Mouse (Mus musculus) kidney, postnatal 10 days (tissue): Measurements from ENCODE around the gene Dcaf6.
"Not testable (repeated sequence)": the region's sequence is repeated elsewhere in the genome, so short reads cannot be mapped to it uniquely, and the experiment has no call there.

Source experiments
- DNase-seq: peaks from one replicate; pipeline ENCODE4 v3.0.0; 2021; ENCODE audit warnings: mixed read lengths

The Dcaf6 gene

GRCm38 (mm10) chr1:165396401-165396805 lies 63.9 kb downstream of the Dcaf6 start:
- DNase-seq, result no peak

GRCm38 (mm10) chr1:165395940-165396339 lies 64.3 kb downstream of the Dcaf6 start:
- DNase-seq, result no peak

DNA sequence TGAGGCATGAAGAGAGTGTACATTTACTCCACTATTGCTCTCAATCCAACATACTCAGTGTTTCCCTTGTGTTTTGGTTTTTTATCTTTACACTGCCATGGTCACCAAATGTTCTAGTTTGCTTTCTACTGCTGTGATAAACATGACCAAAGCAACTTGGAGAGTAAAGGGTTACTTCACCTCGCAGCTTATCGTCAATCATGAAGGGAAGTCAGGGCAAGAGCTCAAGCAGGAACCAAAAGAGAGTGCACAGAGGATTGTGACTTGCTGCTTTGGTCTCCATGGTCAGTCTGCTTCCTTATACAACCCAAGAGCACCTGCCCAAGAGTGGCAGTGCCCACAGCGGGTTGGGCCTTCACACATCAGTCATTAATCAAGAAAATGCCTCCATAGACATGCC lies 65.4 kb downstream of the Dcaf6 start:
- DNase-seq, result no peak

DNA sequence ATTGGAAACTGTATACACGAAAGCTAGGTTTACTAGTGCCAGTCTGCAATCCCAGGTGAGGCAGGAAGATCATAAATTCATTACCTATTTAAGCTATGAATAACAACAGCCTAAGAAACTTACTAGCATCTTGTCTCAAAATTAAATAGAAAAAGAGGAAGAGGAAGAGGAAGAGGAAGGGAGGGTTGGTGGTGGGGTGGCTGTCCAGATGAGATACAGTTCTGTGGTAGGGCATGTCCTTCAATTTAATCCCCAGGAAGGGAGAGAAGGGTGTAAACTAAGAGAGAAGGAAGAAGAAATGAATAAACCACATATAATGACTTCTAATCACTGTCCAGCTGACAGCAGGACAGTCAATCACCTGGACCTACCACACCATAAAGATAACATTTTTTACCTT lies 67.2 kb downstream of the Dcaf6 start:
- DNase-seq, result no peak

DNA sequence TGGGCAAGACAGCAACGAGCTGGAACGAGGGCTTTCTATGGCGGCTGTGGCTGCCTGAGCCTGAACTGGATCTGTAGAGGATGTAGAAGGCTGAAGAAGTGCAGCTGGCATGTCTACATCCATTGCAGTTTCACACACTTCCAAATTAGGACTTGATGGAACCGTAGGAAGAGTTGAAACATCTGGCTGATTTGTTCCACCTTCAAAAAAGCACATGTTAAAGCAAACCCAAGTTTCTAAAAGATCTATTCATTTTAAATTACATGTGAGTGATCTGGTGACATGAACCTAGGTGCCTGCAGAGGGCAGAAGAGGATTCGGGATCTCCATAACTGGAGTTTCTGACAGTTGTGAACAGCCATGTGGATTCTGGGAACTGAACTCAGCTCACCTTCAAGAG lies 71.6 kb downstream of the Dcaf6 start:
- DNase-seq, result peak; percentile 56

DNA sequence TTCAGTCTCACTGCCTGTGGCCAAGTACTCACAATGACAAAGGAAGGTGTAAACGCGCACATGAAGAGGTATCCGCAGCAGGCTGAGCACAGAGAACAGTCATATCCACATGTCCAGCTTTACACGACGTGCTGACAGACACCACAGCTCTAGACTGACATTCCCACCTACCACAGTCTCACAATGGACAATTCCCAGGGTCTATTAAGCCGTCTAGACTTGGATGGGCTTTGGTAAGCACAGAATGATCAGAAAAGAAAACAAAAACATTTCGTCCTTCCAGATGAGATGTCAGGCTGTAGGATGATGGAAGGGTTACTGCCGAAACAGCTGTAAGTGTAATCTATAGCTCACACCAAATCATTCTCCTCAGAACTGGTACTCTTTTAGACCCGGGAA lies 73.8 kb downstream of the Dcaf6 start:
- DNase-seq, result no peak

DNA sequence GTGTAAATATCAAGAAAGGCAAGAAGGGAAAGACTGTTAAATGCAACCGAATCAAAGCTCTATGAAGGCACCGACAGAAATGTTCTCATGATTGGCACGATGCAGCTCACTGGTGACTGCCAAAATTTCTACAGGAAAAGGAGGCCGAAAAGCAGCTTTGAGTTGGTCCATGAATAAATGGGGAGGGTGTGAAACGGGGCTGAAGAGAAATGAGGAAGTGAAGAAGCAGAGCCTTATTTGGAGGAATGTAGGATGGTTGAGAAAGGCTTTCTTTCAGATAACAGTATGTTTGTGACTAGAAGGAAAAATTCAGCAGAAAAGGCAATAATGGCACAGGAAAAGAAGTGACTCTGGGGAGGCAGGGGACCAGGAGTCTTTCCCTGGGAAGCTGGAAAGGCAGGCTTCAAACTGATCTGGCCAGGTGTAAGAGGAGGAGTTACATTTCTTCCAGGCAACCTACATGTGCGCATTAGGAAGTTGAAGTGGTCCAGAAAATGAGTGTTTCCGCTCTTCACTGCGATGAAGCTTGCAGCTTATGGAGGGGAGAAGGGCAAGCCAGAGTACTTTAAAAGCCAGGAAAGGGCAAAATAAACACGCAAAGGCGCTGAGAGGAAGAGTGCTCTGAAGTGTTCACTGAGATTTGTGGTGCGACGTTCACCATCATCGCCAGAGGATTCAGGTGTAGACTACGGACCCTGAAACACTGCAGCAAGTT lies 74.3 kb downstream of the Dcaf6 start:
- no peak for DNase-seq

DNA sequence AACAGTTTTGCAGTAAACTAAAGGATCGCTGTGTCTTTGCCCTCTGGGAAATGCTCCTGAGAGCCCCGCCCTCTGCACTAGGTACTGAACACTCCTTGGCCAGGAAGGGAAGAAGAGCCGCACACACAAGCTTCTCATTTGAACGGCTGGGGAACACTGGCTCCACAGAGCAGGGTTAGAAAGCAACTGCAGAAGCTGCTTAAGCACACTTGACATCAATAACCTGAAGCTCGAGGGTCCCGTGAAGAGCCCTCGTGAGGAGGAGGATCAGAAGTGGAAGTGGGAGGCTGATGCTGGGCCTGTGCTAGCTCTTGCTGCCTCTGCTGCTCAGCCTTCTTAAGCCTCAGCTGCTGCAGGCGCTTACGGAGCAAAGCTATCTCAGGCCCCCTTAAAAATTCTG lies 86.4 kb downstream of the Dcaf6 start:
- no peak for DNase-seq

GRCm38 (mm10) chr1:165370990-165371389 lies 89.3 kb downstream of the Dcaf6 start:
- peak; percentile 47 for DNase-seq

- DNase-seq, result no peak
Observed at GRCm38 (mm10) chr1:165365057-165365456, 95.2 kb downstream of the Dcaf6 start.

- DNase-seq, result no peak
Observed at GRCm38 (mm10) chr1:165363271-165363670, 97.0 kb downstream of the Dcaf6 start.

DNA sequence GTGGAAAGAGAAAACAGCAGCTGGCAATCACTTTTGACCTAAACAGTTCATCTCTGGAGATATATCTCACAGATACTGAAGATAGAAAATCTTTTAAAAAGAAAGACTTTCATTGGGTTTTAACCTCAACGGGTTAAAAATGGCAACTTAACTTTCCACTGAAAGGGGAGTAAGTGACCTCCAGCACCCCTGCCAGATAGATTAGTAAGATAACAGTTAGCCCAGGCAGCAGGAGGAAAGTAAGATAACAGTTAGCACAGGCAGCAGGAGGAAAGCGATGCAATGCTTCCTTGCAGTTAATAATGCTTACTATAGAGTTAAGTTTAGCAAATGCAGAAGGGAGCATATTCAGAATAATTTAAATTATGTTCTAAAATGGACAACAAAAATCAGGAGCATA lies 103.9 kb downstream of the Dcaf6 start:
- no peak for DNase-seq

DNA sequence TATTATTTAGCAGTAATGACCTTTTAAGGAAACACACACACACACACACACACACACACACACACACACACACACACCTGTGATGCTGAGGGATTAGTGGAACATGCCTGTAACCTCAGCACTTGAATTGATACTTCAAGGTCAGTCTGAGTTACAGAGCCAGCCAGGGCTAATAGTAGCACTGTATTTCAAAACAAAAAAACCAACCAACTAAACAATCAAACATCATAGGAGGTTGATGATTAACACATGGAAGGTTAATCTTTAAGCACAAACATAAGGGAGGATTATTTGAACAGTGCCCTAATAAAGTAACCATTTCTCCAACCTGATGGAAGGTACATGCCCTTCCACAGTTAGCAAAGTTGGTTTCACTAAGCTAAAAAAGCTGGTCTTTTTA lies 111.6 kb downstream of the Dcaf6 start:
- DNase-seq, result no peak

DNA sequence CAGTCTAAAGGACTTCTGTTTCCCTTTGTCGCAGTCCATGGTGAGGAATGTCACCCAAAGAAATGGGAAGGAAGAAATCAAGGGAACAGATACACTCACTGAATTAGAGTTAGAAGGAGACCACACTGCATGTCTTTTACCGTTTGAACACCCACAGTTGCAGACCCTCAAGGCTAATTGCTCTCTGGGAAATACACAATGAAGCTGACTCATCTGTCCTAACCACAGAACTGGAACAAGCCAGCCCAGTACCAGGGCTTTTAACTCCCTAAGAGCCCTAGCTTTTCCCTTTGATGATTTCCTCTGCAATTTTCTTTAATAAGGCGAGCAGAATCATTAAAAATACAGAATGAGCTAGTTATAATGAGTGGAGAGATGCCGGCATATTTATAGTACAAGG lies 115.8 kb downstream of the Dcaf6 start:
- no peak for DNase-seq

- DNase-seq, result peak; percentile 24
Observed at GRCm38 (mm10) chr1:165342126-165342525, 118.1 kb downstream of the Dcaf6 start.

DNA sequence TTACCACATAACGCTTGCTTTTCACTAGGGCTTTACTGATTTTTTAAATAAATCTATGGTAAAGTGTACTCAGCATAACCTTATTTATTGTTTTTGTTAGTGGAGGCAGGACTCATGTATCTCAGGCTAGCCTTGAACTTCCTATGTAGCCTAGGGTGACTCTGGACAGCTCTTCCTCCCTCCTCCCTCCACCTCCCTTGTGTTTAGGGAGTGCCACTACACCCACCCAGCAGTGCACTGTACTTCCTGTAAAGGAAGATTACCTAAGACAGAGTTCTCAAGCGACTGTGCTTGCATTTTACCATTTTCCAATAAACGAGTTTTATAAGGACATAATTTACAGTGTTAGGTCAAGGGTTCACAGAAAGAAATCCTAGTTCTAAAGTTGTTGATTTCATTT lies 127.5 kb downstream of the Dcaf6 start:
- DNase-seq, result no peak

GRCm38 (mm10) chr1:165330859-165331258 lies 129.4 kb downstream of the Dcaf6 start:
- no peak for DNase-seq

GRCm38 (mm10) chr1:165328384-165329289 lies 131.6 kb downstream of the Dcaf6 start:
- not testable (repeated sequence) for DNase-seq

DNA sequence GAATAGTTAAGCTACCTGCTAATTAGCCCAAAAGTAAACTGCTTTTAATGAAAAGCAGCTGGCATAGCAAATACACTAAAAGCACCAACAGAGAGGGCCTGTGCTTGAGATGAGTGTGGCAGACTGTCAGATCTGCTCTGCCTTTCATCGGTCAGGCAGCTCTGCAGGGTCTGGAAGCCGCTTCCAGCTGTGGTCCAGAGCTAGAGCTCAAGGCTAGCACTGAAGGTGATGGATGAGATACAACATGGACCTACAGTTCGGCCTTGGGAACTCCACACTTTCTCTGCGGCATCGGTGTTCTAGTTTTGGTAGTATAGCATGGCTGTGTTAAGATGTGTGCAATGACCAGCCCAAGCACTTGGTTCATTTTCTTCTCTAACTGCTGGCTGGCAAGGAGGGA lies 132.4 kb downstream of the Dcaf6 start:
- DNase-seq, result no peak

- no peak for DNase-seq
Observed at GRCm38 (mm10) chr1:165327370-165327769, 132.9 kb downstream of the Dcaf6 start.

GRCm38 (mm10) chr1:165322934-165323333 lies 137.3 kb downstream of the Dcaf6 start:
- no peak for DNase-seq

- no peak for DNase-seq
Observed at GRCm38 (mm10) chr1:165321891-165322290, 138.4 kb downstream of the Dcaf6 start.

DNA sequence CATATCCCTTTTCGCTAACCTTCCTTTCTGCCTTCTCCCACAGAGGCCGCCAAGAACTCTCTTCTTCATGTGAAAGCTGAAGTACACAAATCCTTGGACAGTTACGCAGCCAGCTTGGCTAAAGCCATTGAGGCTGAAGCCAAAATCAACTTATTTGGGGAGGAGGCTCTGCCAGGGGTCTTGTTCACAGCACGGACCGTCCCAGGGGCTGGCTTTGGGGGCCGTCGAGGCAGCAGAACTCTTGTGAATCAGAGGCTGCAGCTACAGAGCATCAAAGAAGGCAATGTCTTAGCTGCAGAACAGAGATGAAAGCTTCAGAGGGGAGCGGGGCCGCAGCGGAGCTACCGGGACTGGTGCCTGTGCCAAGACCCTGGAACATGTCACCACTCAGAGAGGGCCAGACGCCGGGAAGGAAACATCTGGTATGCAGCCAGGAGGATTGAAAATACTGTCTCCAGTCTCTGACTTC lies 138.8 kb downstream of the Dcaf6 start:
- DNase-seq, result peak; percentile 51
